Mouse (Mus musculus) lung, postnatal 14 days (tissue): ENCODE results near the gene Tmem255b.

Experiments
- DNase-seq: peaks from one replicate; pipeline ENCODE4 v3.0.0; 2021

Gene Tmem255b

DNA sequence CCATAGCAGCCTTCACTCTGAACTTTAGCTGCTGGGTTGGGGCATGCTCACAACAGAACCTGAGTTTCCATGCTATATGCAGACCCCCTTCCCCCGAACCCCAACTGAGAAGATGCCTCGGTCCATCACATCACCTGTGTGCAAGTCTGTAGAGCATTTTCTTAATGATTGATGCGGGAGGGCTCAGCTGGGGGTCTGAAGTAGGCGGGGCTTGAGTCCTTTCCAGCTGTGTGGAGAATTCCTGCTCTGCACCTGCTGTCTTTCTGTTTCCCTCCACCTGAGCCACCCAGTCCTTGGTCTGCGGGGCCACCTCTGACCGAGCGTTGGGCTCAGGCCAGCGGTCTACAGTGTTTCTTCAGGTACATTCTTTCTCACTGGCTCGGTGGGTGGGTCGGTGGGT lies at the start of gene Tmem255b:
Tmem255b (plus strand) TSS at position 301 of the 400 bp plus-strand sequence.
- DNase-seq = no peak

DNA sequence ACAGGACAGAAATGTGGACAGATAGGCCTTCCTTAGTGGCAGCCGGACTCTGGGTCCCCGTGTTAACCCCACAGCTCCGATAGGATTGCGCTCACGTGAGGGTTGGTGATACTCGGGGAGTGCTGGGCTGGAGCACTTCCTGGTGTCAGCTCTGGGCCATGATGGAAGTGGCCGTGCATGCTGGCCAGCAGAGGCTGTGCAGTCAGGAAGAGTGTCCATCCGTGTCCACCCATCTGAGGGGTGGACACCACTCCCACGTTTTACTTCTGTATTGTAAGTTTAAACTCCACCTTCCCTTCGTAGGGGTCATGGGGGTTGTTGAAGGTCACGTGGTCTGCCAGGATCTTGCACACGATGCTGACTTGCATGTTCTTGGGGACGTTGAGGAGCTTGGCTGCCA lies 48.6 kb upstream of the Tmem255b start:
- no peak for DNase-seq

DNA sequence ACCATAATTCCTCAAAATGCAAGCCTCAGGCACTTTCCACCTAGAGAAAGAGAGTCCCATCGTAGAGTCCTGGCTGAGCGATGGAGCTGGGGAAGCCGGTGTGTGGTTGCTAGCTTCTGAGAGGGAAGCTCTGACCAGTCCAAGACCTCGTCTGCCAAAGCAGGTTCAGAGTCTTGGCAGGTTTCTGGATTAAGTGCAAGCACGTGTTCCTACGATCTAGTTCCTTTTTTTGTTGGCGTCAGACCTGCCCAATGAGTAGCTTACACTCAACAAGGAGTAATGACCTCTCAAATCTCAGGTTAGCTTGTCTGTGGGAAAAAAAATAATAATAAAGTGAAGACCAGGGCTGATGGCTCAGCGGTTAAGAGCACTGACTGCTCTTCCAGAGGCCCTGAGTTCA lies 47.3 kb upstream of the Tmem255b start:
- DNase-seq = no peak

GRCm38 (mm10) chr8:13388744-13389143 lies 46.2 kb upstream of the Tmem255b start:
- no peak for DNase-seq

DNA sequence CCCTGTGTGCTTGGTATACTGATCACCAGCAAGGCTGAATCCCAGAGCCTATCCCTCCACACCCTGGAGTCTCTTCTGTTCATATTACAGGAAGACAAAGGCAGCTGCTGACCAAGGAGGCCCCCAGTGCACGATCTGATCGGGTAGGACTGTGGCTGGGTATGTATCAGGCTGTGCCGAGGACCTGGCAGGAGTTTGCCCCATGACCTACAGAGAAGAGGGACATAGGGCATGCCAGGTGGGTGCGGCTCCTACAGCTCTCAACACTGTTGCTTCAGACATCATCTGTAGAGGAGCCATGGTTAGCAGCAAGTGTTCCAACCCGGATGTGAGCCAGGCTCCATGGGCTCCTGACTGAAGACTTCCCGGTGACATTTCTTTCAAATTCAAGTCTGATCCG lies 41.1 kb upstream of the Tmem255b start:
- no peak for DNase-seq

- DNase-seq = no peak
These were observed 38.3 kb upstream of the Tmem255b start, which contains the start of gene Atp4b for GRCm38 (mm10) chr8:13396725-13397124. Atp4b (minus strand) TSS chr8:13396825.

DNA sequence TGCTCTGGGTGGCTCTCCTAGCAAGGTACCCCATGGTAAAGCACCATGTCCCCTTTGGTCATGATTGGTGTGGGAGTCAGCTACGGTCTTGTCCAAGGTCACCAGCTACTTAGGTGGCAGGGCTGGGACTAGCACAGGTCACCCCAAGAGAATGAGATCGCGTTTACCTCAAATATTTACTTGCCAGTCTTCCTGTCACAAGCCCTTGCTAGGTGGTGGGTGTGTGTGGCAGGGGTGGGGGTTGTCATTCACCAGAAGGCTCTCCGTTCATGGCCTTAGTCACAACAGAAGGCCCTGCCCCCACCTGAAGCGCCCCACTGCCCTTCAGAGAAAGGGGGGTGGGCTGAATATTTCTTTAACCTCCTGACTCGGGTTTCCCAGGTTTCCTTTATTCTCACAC lies 31.5 kb upstream of the Tmem255b start:
- no peak for DNase-seq

- no peak for DNase-seq
These were observed 30.3 kb upstream of the Tmem255b start, which contains the start of gene Grk1 for GRCm38 (mm10) chr8:13404666-13405131. Grk1 (plus strand) TSS chr8:13405081.

DNA sequence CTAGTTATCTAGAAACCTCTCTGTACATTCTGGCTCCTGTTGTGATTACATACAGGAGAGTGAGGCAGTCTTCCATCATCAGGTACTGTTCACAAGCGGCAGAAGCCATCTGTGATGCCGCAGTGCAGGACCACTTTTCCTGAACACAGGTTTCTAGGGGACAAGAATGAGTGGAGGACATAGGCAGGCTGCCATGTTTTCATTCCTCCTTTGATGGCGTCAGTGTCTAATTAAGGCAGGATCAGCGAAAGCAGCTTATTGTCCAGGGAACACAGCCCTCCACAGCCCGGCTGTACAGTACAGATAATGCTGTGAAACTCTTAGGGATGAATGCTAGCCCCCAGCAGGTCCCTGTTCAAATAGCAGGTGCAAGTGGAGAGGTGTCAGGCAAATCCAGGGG lies 29.0 kb upstream of the Tmem255b start:
- no peak for DNase-seq

DNA sequence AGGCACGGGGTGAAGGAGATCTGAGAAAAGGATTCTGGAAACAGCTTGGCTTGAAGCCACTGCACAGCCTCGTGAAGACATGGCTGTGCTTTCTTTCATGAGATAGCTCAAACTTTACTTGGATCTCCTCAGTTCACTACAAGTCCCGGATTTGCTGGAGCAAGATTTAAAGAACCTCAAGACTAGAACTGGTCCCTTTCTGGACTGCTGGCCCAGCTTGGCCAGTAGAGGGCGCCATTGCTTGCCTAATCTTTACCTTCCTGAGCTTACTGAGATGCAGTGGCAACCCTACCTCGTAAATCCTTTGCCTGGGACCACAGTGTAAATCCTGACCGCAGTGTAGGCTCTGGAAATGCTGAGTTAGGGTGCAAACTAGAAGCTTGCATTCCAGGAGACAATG lies 23.4 kb upstream of the Tmem255b start:
- peak; percentile 72 for DNase-seq

DNA sequence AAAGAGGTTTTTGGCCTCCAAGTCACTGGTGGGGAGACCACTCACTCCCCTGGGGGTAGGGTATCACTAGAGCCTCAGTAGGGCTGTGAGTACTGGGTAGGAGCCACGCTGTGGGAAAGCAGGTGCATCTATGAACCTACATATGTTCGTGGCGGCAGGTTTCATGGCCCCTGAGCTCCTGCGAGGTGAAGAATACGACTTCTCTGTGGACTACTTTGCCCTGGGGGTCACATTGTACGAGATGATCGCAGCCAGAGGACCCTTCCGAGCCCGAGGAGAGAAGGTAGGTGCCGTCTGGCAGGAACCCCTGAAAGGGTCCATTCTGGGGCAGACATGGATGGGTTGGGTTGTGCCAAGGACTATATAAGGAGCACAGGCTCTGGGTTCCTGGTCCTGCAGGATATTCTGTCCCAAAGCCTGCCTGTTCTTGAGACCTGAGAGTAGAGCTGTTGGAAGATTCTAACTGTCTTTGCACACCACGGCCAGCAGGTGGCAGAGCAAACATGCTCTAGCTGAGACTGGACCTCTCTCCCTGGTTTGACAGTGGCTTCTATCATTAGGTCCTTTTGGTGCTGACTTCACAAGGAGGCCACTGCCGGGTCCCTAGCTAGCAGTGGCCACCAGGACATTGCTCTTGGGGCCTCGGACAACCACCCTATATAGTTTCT lies 22.0 kb upstream of the Tmem255b start:
- peak; percentile 63 for DNase-seq

- DNase-seq = no peak
These were observed 21.1 kb upstream of the Tmem255b start for GRCm38 (mm10) chr8:13413823-13414390.

DNA sequence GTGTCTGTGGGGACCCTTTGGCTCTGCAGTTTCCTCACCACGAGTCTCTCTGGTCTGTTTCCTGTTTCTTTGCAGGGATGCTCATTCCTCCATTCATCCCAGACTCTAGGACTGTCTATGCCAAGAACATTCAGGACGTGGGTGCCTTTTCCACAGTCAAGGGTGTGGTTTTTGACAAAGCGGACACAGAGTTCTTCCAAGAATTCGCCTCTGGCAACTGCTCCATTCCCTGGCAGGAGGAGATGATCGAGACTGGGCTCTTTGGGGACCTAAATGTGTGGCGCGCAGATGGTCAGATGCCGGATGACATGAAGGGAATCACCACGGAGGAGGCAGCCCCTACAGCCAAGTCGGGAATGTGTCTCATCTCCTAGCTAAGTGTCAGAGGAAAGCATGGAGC lies 19.1 kb upstream of the Tmem255b start:
- no peak for DNase-seq

DNA sequence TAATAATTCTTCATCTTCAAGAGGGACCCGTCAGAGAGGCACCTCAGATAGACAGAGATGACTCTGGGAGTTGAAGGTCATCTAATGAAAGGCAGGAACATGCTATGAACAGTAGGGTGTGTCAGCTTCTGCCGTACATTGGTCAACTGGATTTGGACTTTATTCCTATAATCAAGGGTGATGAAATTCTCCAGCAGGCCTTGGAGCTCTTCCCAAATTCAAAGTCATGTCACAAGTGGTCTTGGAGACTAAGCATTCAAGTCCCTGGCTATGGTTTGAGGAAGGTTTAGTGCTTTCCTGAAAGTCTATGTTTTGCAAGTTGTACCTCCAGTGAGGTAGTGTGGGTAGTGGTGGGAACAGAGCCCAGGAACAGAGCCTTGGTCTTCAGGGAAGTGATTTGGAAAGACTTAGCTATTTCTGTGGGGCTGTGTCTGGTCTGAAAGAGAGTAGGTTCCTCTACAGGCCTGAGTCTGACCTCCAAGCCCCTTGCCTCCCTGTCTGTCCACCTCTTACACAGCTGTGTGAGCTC lies 15.8 kb upstream of the Tmem255b start:
- DNase-seq = no peak

DNA sequence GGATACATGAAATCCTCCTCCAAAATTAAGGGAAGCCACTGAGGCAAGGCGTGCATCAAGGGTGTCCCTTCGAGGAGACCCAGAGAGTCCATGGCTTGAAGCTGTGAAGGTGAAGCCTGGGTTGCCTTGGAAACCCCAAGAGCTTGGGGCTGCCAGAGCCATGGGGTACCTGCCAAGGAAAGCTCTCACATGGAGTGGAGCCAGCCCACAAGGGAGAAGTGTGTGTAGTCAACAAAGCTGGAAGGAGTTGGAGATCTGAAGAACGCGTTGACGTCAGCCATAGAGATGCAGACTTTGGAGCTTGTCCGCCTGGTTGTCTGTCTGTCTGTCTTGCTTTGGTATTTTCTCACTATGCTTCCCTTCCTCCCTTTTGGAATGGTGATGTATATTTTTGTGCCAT lies 14.0 kb upstream of the Tmem255b start:
- no peak for DNase-seq

DNA sequence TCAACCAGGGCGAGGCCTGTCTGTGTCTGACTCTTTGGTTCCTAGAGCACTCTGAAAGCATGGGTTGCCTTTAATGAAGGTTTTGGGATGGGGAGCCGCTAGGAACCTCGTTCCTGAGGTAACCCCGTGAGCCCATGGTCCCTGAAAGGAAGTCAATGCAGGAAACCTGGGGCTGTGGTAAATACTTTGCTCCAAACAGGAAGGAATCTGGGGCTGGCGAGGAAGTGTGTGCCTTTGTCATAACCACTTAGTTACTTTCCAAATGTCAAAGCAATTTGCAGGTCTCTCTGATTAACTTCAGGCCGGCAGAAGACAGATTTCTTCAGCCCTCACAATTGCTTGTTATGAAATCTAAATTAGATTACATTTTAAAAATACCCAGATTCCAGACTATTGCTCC lies 7.6 kb upstream of the Tmem255b start:
- no peak for DNase-seq

GRCm38 (mm10) chr8:13428156-13428555 lies 6.8 kb upstream of the Tmem255b start:
- no peak for DNase-seq

GRCm38 (mm10) chr8:13430412-13430811 lies 4.6 kb upstream of the Tmem255b start:
- no peak for DNase-seq

DNA sequence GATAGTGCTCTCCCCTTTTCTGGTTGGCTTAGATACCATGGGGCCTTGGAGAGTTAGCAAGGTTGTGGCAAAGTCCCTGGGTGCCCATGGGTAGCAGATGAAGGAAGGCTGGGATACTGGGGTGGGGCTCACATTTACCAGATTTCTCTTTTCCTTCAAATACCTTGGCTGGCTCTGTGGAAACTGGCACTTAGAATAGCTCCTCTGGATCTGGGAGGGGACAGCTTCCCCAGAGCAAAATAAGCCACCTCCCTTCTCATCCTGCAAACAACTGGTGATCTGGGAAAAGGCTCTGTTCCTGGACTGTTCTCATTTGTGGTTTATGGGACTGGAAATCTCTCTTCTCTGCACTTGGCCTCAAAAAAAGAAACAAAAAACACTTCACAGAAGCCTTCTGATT lies 4.1 kb upstream of the Tmem255b start:
- no peak for DNase-seq

GRCm38 (mm10) chr8:13433130-13433529 lies 1.9 kb upstream of the Tmem255b start:
- DNase-seq = no peak

GRCm38 (mm10) chr8:13436052-13436451 lies 1.1 kb downstream of the Tmem255b start:
- DNase-seq = no peak

DNA sequence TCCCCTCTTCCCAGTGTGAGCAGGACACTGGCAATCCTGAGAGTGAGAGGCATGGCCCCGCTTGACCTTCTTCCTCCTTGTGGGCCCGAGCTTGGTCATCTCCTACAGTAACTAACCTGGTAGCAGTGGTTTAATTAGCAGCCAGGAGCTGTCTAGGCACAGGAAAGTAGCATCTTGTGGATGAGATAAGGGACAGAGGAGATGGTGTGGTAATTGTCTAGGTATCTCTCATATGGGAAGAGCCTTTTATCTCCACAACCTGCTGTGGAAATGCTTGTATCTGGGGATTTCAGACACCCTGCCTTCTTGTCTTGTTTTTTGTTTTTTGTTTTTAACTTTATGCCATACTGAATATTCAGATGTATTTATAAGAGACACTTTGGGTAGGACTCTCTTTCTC lies 2.5 kb downstream of the Tmem255b start:
- no peak for DNase-seq

DNA sequence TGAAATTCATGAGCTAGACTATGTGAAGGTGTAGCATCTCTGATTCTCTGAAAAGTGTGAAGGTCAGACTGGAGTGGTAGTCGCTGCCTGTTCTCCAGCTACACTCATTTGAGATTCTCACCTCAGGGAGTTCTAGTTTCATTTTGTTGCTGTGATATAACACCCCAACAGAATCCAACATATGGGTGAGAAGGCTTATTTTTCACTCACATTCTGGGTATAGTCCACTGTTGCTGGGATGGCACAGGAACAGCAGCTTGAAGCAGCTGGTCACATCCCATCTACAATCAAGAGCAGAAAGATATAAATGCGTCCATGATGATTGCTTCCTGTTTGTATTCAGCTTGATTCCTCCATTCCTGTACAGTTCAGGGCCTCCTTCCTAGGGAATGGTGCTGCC lies 7.2 kb downstream of the Tmem255b start:
- DNase-seq = no peak

- no peak for DNase-seq
These were observed 11.5 kb downstream of the Tmem255b start for GRCm38 (mm10) chr8:13446456-13446855.

GRCm38 (mm10) chr8:13448145-13448544 lies 13.2 kb downstream of the Tmem255b start:
- peak; percentile 41 for DNase-seq
